Mouse (Mus musculus) liver, embryonic 13.5 days (tissue): ENCODE results near the gene Ifi35. TPM values are rescaled to one million over a fixed set of nuclear protein-coding genes. Genes with fewer than 3 reads are reported as not detected.

Source experiments
- ATAC-seq: fragments of 200-750 bp; cut with Nextera tagmentation; 2 replicates; pipeline ENCODE4 v1.8.0; 2017; ENCODE audit warnings: low read depth, mild to moderate bottlenecking, moderate number of reproducible peaks, moderate library complexity
- DNase-seq: peaks from one replicate; pipeline ENCODE4 v3.0.0; 2022
- H3K27ac ChIP-seq: fragments of 300-500 bp; sonication (generic); 2 replicates; pipeline ENCODE4 v1.5.1; 2015; ENCODE audit warnings: moderate library complexity, mild to moderate bottlenecking, inconsistent platforms
- H3K27me3 ChIP-seq: fragments of 300-500 bp; sonication (generic); 2 replicates; pipeline ENCODE4 v1.6.1; 2015; ENCODE audit warnings: mild to moderate bottlenecking, inconsistent platforms
- H3K36me3 ChIP-seq: fragments of 300-500 bp; sonication (generic); 2 replicates; pipeline ENCODE4 v1.6.1; 2015; ENCODE audit warnings: mild to moderate bottlenecking, inconsistent platforms
- H3K4me1 ChIP-seq: fragments of 300-500 bp; sonication (generic); replicated peaks from 2 replicates; pipeline ENCODE4 v1.6.1; 2015; ENCODE audit warnings: inconsistent platforms
- H3K4me2 ChIP-seq: fragments of 300-500 bp; sonication (generic); 2 replicates; pipeline ENCODE4 v1.6.1; 2015; ENCODE audit warnings: inconsistent platforms, mild to moderate bottlenecking, moderate library complexity
- H3K4me3 ChIP-seq: fragments of 300-500 bp; sonication (generic); replicated peaks from 2 replicates; pipeline ENCODE4 v1.5.1; 2015; ENCODE audit warnings: mild to moderate bottlenecking, inconsistent platforms
- H3K9ac ChIP-seq: fragments of 300-500 bp; sonication (generic); 2 replicates; pipeline ENCODE4 v1.6.1; 2015; ENCODE audit warnings: mild to moderate bottlenecking, inconsistent platforms
- H3K9me3 ChIP-seq: fragments of 300-500 bp; sonication (generic); replicated peaks from 2 replicates; pipeline ENCODE4 v1.6.1; 2016; ENCODE audit warnings: inconsistent platforms
- WGBS: fragments of 180-500 bp; shearing (Covaris S2); methylation state at CpG from one replicate; pipeline ENCODE4 v1.1.7; 2015; ENCODE audit not compliant: insufficient replicate concordance; 5-methylcytosine and 5-hydroxymethylcytosine counted together
- polyA plus RNA-seq: library from polyadenylated mRNA; unstranded; fragments of >200 nt; fragmentation: Nextera tagmentation; extraction: Ambion mirVana; gene quantifications from 2 replicates; pipeline ENCODE4 v1.2.1, GENCODE M21; 2015

Ifi35 gene
- polyA plus RNA-seq, result 31.4 and 33.0 TPM in 2 replicates

DNA sequence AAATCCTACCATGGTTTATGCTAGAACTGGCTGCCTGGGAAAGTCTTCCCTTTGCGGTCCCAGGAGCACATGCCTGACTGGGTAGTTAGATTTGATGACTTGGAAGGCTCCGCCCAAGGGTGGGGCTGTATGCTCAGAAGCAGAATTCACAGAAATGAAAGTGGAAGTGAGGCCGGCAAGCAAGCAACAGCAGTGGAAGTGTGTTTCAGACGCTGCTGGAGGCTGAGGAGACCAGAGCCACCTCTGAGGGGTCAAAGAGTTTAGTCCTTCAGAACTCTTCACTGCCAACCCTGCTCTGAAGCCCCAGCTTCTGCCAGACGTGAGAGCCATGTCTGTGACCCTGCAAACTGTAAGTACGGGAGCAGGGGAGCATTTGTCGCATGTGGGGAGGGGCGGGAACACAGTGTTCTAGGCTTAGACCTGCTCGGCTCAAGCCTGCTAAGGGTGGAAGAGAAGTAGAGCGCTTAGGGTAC, at the start of gene Ifi35:
Gene Ifi35 (plus strand): TSS at position 134 of the 473 bp plus-strand sequence.
- WGBS, result 3% methylated on average over 10 of the region's 10 CpGs
- H3K4me1 ChIP-seq, result peaks cover 70% of the 10 kb centered on the region
- peaks cover 29% of the 10 kb centered on the region for H3K36me3 ChIP-seq
- no peaks in the 10 kb centered on the region for H3K9me3 ChIP-seq
- ATAC-seq (peak; percentile 90), DNase-seq (peak; percentile 85)
- no peaks in the 10 kb centered on the region for H3K27me3 ChIP-seq
- H3K4me3 ChIP-seq, result peak within 1 kb of the TSS; percentile 83
- peak within 1 kb of the TSS; percentile 79 for H3K4me2 ChIP-seq
- peak within 1 kb of the TSS; percentile 96 for H3K27ac ChIP-seq
- peak within 1 kb of the TSS; percentile 86 for H3K9ac ChIP-seq

DNA sequence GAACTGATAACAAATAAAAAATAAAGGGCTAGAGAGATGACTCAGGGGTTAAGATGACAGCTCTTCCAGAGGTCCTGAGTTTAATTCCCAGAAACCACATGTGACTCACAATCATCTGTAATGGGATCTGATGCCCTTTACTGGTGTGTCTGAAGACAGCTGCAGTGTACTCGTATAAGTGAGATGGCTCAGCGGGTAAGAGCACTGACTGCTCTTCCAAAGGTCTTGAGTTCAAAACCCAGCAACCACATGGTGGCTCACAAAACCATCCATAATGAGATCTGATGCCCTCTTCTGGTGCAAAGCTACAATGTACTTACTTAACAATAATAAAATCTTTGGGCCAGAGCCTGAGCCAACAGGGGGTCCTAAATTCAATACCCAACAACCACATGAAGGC, 32.9 kb upstream of the Ifi35 start:
- no peak overlapping the region for H3K4me2 ChIP-seq
- H3K4me3 ChIP-seq, result no peak overlapping the region
- peaks cover 26% of the 10 kb centered on the region for H3K4me1 ChIP-seq
- DNase-seq, result no peak
- H3K36me3 ChIP-seq, result peaks cover 41% of the 10 kb centered on the region
- no peaks in the 10 kb centered on the region for H3K27me3 ChIP-seq
- no peak for ATAC-seq
- H3K27ac ChIP-seq, result no peak overlapping the region
- no peaks in the 10 kb centered on the region for H3K9me3 ChIP-seq
- 80% methylated on average over 2 of the region's 2 CpGs for WGBS
- H3K9ac ChIP-seq, result no peak overlapping the region

- H3K27ac ChIP-seq, result peak overlapping the region; percentile 67
- H3K9me3 ChIP-seq, result no peaks in the 10 kb centered on the region
- under 1% methylated on average over 11 of the region's 11 CpGs for WGBS
- peak overlapping the region; percentile 89 for H3K9ac ChIP-seq
- peak overlapping the region; percentile 86 for H3K4me2 ChIP-seq
- peaks cover 26% of the 10 kb centered on the region for H3K4me1 ChIP-seq
- peak; percentile 56 for ATAC-seq
- H3K36me3 ChIP-seq, result peaks cover 29% of the 10 kb centered on the region
- no peaks in the 10 kb centered on the region for H3K27me3 ChIP-seq
- H3K4me3 ChIP-seq, result peak overlapping the region; percentile 88
- DNase-seq, result peak; percentile 42
Measured at GRCm38 (mm10) chr11:101416433-101417100, 31.6 kb upstream of the Ifi35 start.

DNA sequence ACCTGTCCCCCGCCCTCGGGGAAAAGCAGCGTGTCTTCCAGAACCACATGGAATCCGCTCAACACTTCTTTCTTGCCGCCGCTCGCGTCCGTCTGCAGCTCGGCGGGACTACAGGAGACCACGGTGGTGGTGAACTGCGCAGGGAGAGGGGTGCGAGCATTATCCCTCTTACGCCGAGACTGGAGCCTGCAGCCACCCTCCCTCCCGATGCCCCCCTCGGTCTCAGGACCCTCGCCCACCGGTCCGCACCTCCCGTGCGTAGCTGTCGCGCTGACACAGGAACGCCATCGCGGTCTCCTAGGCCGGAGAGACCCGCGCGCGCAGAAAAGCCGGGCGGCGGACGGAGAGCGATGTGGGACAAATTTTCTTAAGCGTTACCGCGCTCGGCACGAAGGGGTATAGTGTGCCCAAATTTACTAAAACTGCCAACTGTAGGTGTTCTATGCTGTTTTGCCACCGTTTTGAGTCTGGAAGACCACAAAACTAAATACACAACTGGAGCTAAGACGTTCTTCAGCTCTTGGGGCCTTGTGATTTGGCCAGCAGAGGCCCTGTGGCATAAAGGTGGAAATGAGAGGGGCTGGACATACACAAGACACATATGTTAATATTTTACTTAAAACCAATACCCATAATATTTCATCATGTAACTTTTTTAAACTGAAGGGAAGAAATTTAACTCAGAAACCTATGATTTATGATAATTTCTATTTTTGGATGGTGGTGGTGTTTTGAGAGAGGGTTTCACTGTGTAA, 30.9 kb upstream of the Ifi35 start, which contains the start of gene Aarsd1:
Gene Aarsd1 (minus strand): TSS at position 515 of the 755 bp plus-strand sequence.
- H3K4me3 ChIP-seq, result peak within 1 kb of the TSS; percentile 88
- WGBS, result under 1% methylated on average over 45 of the region's 45 CpGs
- peak within 1 kb of the TSS; percentile 67 for H3K27ac ChIP-seq
- DNase-seq, result peak; percentile 81
- peaks cover 30% of the 10 kb centered on the region for H3K4me1 ChIP-seq
- H3K9ac ChIP-seq, result peak within 1 kb of the TSS; percentile 89
- peak within 1 kb of the TSS; percentile 86 for H3K4me2 ChIP-seq
- H3K27me3 ChIP-seq, result no peaks in the 10 kb centered on the region
- H3K9me3 ChIP-seq, result no peaks in the 10 kb centered on the region
- peaks cover 22% of the 10 kb centered on the region for H3K36me3 ChIP-seq
- ATAC-seq, result peak; percentile 78

DNA sequence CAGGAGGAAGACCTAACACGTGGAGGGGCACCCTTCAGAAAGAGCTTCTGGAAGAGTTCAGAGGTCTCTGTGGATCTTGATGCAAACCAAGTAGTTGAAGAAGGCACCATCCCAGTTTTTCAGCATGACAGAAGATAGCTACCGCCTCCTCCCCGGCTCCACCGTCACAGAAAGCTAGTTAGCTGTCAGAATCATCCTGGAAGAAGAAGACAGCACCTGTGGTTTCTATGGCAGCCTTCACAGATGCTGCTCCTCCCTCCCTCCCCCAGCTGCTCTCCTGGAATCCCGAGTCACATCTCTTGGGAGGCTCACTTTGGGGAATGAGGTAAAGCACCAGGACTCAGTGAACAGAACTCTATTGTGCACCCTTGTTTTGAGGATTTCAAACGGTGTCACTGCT, 29.2 kb upstream of the Ifi35 start:
- H3K9ac ChIP-seq, result no peak overlapping the region
- H3K4me1 ChIP-seq, result peaks cover 36% of the 10 kb centered on the region
- ATAC-seq (no peak), DNase-seq (no peak)
- no peaks in the 10 kb centered on the region for H3K27me3 ChIP-seq
- no peaks in the 10 kb centered on the region for H3K9me3 ChIP-seq
- 60% methylated on average over 6 of the region's 6 CpGs for WGBS
- peaks cover 6% of the 10 kb centered on the region for H3K36me3 ChIP-seq
- no peak overlapping the region for H3K4me2 ChIP-seq
- no peak overlapping the region for H3K27ac ChIP-seq
- H3K4me3 ChIP-seq, result no peak overlapping the region

DNA sequence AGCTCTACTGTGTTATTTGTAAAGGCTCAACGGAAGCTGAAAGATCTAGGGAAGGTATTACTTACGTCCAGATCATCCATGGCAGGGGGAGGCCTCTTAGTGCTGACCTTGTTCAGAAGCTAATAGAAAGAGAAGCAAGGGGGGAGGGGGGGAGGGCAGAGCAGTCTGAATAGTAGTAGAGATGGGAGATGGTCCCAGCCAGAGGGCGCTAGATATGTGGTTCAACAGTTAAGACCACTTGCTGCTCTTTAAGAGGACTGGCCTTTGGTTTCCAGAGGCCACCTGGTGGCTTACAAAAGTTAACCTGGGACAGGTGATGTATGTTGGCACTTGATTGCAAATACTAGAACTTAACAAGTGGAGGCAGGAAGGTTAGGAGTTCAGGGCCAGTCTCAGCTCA, 28.6 kb upstream of the Ifi35 start:
- Histone ChIP-seq H3K9me3 (no peaks in the 10 kb centered on the region), H3K9ac (no peak overlapping the region), H3K36me3 (0 out of 2 replicates have a peak, but pooled peaks cover 5% of the 10 kb centered on the region), H3K27me3 (no peaks in the 10 kb centered on the region), H3K4me1 (peaks cover 42% of the 10 kb centered on the region), H3K27ac (no peak overlapping the region), H3K4me2 (no peak overlapping the region), H3K4me3 (no peak overlapping the region)
- DNase-seq (no peak), ATAC-seq (no peak)
- WGBS, result 42% methylated on average over 3 of the region's 3 CpGs

- Histone ChIP-seq H3K4me3 (no peak overlapping the region), H3K27me3 (no peaks in the 10 kb centered on the region), H3K4me2 (no peak overlapping the region), H3K9ac (no peak overlapping the region), H3K4me1 (peaks cover 39% of the 10 kb centered on the region), H3K9me3 (no peaks in the 10 kb centered on the region), H3K36me3 (0 out of 2 replicates have a peak, but pooled peaks cover 2% of the 10 kb centered on the region), H3K27ac (no peak overlapping the region)
- 59% methylated on average over 5 of the region's 5 CpGs for WGBS
- ATAC-seq, result no peak
- DNase-seq, result no peak
Measured at GRCm38 (mm10) chr11:101420148-101420547, 28.1 kb upstream of the Ifi35 start.

DNA sequence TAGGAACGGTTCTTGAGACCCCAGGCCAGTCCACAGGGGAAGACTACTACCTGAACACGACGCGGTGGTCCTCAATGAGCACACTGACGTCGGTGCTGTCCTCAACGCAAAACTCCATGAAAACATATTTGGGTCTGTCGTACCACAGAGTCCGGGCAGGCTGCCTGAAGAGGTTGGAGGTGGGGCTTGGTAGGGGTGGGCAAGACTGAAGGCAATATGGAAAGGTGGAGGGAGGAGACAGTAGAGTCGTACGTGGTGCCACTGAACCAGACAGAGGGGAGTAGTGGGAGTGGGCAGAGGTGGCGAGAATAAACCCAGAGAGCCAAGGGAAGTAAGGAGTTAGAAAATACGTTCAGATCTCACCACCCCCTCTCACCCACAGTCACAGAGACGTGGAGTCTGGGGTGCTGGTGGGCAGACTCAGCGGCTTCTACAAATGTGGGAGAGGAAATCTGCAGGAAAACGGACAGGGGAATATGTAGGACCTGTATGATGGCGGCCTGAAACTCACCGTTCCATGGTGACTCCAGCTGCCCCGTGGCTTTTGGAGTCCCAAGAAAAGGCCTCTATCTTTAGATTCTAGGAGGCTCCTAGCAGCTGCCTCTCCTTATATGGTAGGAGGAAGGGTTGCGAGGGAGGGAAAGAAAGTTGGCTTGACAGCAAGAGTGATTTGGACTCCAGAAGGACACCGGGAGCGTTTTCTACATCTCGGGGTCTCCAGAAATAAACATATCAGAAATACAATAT, 23.9 kb upstream of the Ifi35 start, which contains the start of gene Gm27029:
Gene Gm27029 (minus strand): TSS at position 692 of the 747 bp plus-strand sequence.
- 0 out of 2 replicates have a peak, but pooled peaks have one; percentile 9 for ATAC-seq

GRCm38 (mm10) chr11:101424925-101425813, 23.0 kb upstream of the Ifi35 start, which contains the start of the genes Rundc1 and Ptges3l:
Gene Rundc1, plus strand, starts transcription at chr11:101425085.
Gene Ptges3l, minus strand, starts transcription at chr11:101425333.
- under 1% methylated on average over 81 of the region's 81 CpGs for WGBS
- Histone ChIP-seq H3K9me3 (no peaks in the 10 kb centered on the region), H3K9ac (peak within 1 kb of the TSS; percentile 88), H3K4me3 (peak within 1 kb of the TSS; percentile 96), H3K4me2 (peak within 1 kb of the TSS; percentile 94), H3K27ac (peak within 1 kb of the TSS; percentile 82), H3K36me3 (peaks cover 10% of the 10 kb centered on the region), H3K27me3 (no peaks in the 10 kb centered on the region), H3K4me1 (peaks cover 38% of the 10 kb centered on the region)
- peak; percentile 94 for DNase-seq
- peak; percentile 87 for ATAC-seq

More for the DNA sequence above, 23.9 kb upstream of the Ifi35 start, which contains the start of gene Gm27029:
- no peak for DNase-seq
- peaks cover 43% of the 10 kb centered on the region for H3K4me1 ChIP-seq
- peak within 1 kb of the TSS; percentile 82 for H3K27ac ChIP-seq
- peak within 1 kb of the TSS; percentile 88 for H3K9ac ChIP-seq
- WGBS, result 9% methylated on average over 23 of the region's 23 CpGs
- H3K36me3 ChIP-seq, result peaks cover 2% of the 10 kb centered on the region; the same call in 1 of the 2 replicates
- H3K9me3 ChIP-seq, result no peaks in the 10 kb centered on the region
- H3K27me3 ChIP-seq, result no peaks in the 10 kb centered on the region
- peak within 1 kb of the TSS; percentile 96 for H3K4me3 ChIP-seq
- H3K4me2 ChIP-seq, result peak within 1 kb of the TSS; percentile 94

GRCm38 (mm10) chr11:101426165-101426564, 22.0 kb upstream of the Ifi35 start:
- DNase-seq (no peak), ATAC-seq (no peak)
- H3K27me3 ChIP-seq, result no peaks in the 10 kb centered on the region
- H3K4me3 ChIP-seq, result peak overlapping the region; percentile 96
- H3K4me1 ChIP-seq, result peaks cover 37% of the 10 kb centered on the region
- peak overlapping the region; percentile 94 for H3K4me2 ChIP-seq
- H3K36me3 ChIP-seq, result peaks cover 20% of the 10 kb centered on the region
- no peaks in the 10 kb centered on the region for H3K9me3 ChIP-seq
- peak overlapping the region; percentile 88 for H3K9ac ChIP-seq
- no peak overlapping the region for H3K27ac ChIP-seq
- 37% methylated on average over 8 of the region's 8 CpGs for WGBS
